Mouse (Mus musculus) thymus, adult 2 months (tissue): Measurements from ENCODE around the gene Ttc6.

Experiments used
- CTCF ChIP-seq: fragments of 200-500 bp; IDR thresholded peaks from 2 replicates; pipeline ENCODE4 v1.5.1; 2012; ENCODE audit warnings: mild to moderate bottlenecking, control low read depth, low read length, moderate library complexity, borderline replicate concordance; ENCODE audit not compliant: control insufficient read depth, poor library complexity, insufficient read depth; ENCODE audit errors: extremely low read depth
- POLR2A ChIP-seq: fragments of 200-500 bp; IDR thresholded peaks from 2 replicates; pipeline ENCODE4 v1.6.1; 2012; ENCODE audit warnings: mild to moderate bottlenecking, low read length, control low read depth, moderate library complexity; ENCODE audit not compliant: control insufficient read depth, poor library complexity, insufficient read depth; ENCODE audit errors: extremely low read depth

GRCm38 (mm10) chr12:57662986-57663674 lies 99.2 kb downstream of the Ttc6 start:
- TF ChIP-seq POLR2A (no peak), CTCF (no peak)
